ENCODE assay signal across 10 mouse cellular contexts in the genomic region with DNA sequence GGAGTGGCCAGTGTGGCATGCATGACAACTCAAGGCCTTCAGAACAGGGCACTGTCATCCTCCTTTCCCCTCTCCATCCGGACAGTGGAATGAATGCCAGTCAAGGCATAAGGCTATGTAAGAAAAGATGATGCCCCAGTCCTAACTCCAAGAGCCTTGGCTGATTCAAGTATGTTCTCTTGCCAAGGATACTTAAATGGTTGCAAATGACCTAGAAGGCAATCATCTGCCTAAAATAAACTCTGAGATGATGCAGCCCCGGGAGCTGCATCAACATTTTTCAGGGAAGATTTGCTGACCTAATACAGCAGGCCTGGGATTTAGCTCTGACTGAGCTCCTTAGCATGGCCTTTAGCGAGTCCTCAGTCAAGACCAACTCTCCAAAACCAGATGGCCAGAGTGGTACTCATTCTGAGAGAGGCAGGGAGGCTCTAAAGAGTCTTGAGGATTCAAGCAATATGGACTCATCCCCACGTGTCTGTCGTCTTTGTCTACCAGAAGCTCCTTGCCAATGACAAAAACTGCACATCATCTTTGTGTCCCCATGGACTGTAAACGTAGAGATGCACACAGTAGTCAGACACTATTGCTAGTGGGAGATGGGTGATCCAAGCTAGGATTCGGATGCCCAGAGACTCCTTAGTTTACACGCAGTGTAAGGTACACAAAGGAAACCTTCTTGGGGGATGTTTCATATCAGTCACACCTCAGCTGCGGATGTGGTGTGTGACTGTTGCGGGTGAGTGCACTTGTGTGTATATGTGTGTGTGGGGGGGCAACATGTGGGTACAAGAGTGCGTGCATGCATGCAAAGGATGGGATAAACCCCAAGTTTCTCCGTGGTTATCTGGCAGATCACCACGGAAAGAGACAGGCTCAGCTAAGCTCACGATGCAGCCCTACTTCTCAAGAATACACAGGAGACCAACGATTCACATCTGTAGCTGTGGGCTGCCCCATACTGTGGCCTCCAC.
DNase-seq lines count a peak whose midpoint lies in the region; ATAC-seq and TF ChIP-seq lines count a peak whose summit lies in the region.
"Had no signal": no experiment of that assay in that cellular context is flagged by ENCODE, and none has a peak within 500 bp of the region (broad histone marks: within the 10 kb centered on the region; RNA-seq: fewer than 3 reads in every experiment).

No protein-coding gene starts in this region.

- H3K9me3 ChIP-seq in neural tube, embryonic 13.5 days = no peaks in the 10 kb centered on the region
- H3K9me3 ChIP-seq in hindbrain, embryonic 15.5 days = no peaks in the 10 kb centered on the region
- H3K9me3 ChIP-seq: kidney, embryonic 15.5 days had no signal

- intact Hi-C loops in heart, adult 2 months (cut with DNase I) = no loop called here
- intact Hi-C loops in left cerebral cortex, postnatal 14 days (cut with DNase I) = no loop called here

- H3K79me2 ChIP-seq in heart, adult 2 months (replicated peaks; ENCODE audit: control insufficient read depth, insufficient read depth, low read length) = no peaks in the 10 kb centered on the region

- H3K27ac ChIP-seq in heart, adult 2 months = peak overlapping the region; percentile 7; the same call in 1 of the 2 replicates
- H3K27ac ChIP-seq in neural tube, embryonic 13.5 days (replicated peaks) = peak overlapping the region; percentile 49
- peak overlapping the region; percentile 35 for H3K27ac ChIP-seq in hindbrain, embryonic 15.5 days (replicated peaks)
- H3K27ac ChIP-seq: kidney, embryonic 15.5 days had no signal

- H3K4me1 ChIP-seq in heart, adult 2 months (ENCODE audit: control insufficient read depth, insufficient read depth, low read length) = peaks cover 25% of the 10 kb centered on the region
- H3K4me1 ChIP-seq in neural tube, embryonic 13.5 days (replicated peaks) = peaks cover 92% of the 10 kb centered on the region
- H3K4me1 ChIP-seq in hindbrain, embryonic 15.5 days (replicated peaks) = peaks cover 74% of the 10 kb centered on the region

- no peaks in the 10 kb centered on the region for H3K27me3 ChIP-seq in heart, adult 2 months (ENCODE audit: control insufficient read depth, insufficient read depth, low read length)
- no peaks in the 10 kb centered on the region for H3K27me3 ChIP-seq in neural tube, embryonic 13.5 days
- H3K27me3 ChIP-seq in hindbrain, embryonic 15.5 days = no peaks in the 10 kb centered on the region
- H3K27me3 ChIP-seq: kidney, embryonic 15.5 days had no signal

- no peak for ATAC-seq in neural tube, embryonic 13.5 days (ENCODE audit: low read depth)
- no peak for ATAC-seq in hindbrain, embryonic 15.5 days (ENCODE audit: low FRiP score, low read depth)

- WGBS in heart, adult 2 months = 72% methylated on average over 15 of the region's 15 CpGs
- WGBS in neural tube, embryonic 13.5 days = 81% methylated on average over 15 of the region's 15 CpGs
- WGBS in hindbrain, embryonic 15.5 days = 76% methylated on average over 15 of the region's 15 CpGs

- no peak overlapping the region for H3K9ac ChIP-seq in heart, adult 2 months (ENCODE audit: low read depth, low read length)
- H3K9ac ChIP-seq in neural tube, embryonic 13.5 days = no peak overlapping the region
- no peak overlapping the region; the same call in 1 of the 2 replicates for H3K9ac ChIP-seq in hindbrain, embryonic 15.5 days
- H3K9ac ChIP-seq: kidney, embryonic 15.5 days had no signal

- no peak overlapping the region for H3K4me3 ChIP-seq in heart, adult 2 months
- H3K4me3 ChIP-seq in neural tube, embryonic 13.5 days = no peak overlapping the region
- H3K4me3 ChIP-seq in hindbrain, embryonic 15.5 days = no peak overlapping the region
- H3K4me3 ChIP-seq: kidney, embryonic 15.5 days; myocyte had no signal

- no peak overlapping the region for H3K4me2 ChIP-seq in neural tube, embryonic 13.5 days
- no peak overlapping the region for H3K4me2 ChIP-seq in hindbrain, embryonic 15.5 days
- H3K4me2 ChIP-seq: kidney, embryonic 15.5 days had no signal

- no peak for TF ChIP-seq CTCF in heart, adult 2 months (IDR thresholded peaks at IDR 0.05)

- no peaks in the 10 kb centered on the region for H3K36me3 ChIP-seq in heart, adult 2 months (ENCODE audit: control insufficient read depth, insufficient read depth, low read length)
- no peaks in the 10 kb centered on the region for H3K36me3 ChIP-seq in neural tube, embryonic 13.5 days
- H3K36me3 ChIP-seq in hindbrain, embryonic 15.5 days = no peaks in the 10 kb centered on the region
- H3K36me3 ChIP-seq: kidney, embryonic 15.5 days had no signal

- no peak for TF ChIP-seq POLR2A in heart, adult 2 months (IDR thresholded peaks at IDR 0.05; ENCODE audit: insufficient read depth, low read depth, low read length)

- no peak for DNase-seq in heart, adult 2 months
- DNase-seq in heart, adult 11 months = no peak
- DNase-seq in neural tube, embryonic 10.5 days (ENCODE audit: extremely low spot score, low spot score) = no peak
- DNase-seq in left cerebral cortex, postnatal 14 days (ENCODE audit: low spot score in 2 of 2) = no peak
- no peak for DNase-seq in left cerebral cortex, adult 9 months (ENCODE audit: low spot score in 2 of 2)
- DNase-seq: embryo, embryonic 11 days had no signal

- TF ChIP-seq EP300 in heart, adult 2 months (IDR thresholded peaks at IDR 0.05; ENCODE audit: insufficient read depth, low read depth, low read length) = no peak
